Mouse (Mus musculus): Measurements from ENCODE around the gene Napa.

Gene Napa

GRCm38 (mm10) chr7:16132926-16133325 lies 34.7 kb downstream of the Napa start:
- 40% methylated on average over 3 of the region's 3 CpGs for WGBS

- 70% methylated on average over 9 of the region's 9 CpGs for WGBS
These were observed 35.4 kb downstream of the Napa start for GRCm38 (mm10) chr7:16133691-16134090.

- WGBS = 25% methylated on average over 7 of the region's 7 CpGs
These were observed 36.7 kb downstream of the Napa start for GRCm38 (mm10) chr7:16134951-16135392.

GRCm38 (mm10) chr7:16146489-16147410 lies 48.5 kb downstream of the Napa start:
- 13% methylated on average over 27 of the region's 27 CpGs for WGBS

GRCm38 (mm10) chr7:16147643-16148042 lies 49.4 kb downstream of the Napa start:
- WGBS = 25% methylated on average over 15 of the region's 15 CpGs

GRCm38 (mm10) chr7:16149241-16149640 lies 51.0 kb downstream of the Napa start:
- WGBS = 28% methylated on average over 5 of the region's 5 CpGs

- 59% methylated on average over 9 of the region's 9 CpGs for WGBS
These were observed 52.2 kb downstream of the Napa start for GRCm38 (mm10) chr7:16150191-16151145.

GRCm38 (mm10) chr7:16153522-16153921 lies 55.3 kb downstream of the Napa start:
- WGBS = 11% methylated on average over 10 of the region's 10 CpGs

- WGBS = 28% methylated on average over 9 of the region's 9 CpGs
These were observed 57.0 kb downstream of the Napa start for GRCm38 (mm10) chr7:16155132-16155872.

GRCm38 (mm10) chr7:16156105-16156714 lies 58.0 kb downstream of the Napa start:
- 28% methylated on average over 8 of the region's 8 CpGs for WGBS

GRCm38 (mm10) chr7:16158735-16159134 lies 60.5 kb downstream of the Napa start:
- WGBS = 31% methylated on average over 39 of the region's 39 CpGs

GRCm38 (mm10) chr7:16160702-16161101 lies 62.4 kb downstream of the Napa start:
- 74% methylated on average over 3 of the region's 3 CpGs for WGBS

- WGBS = 79% methylated on average over 9 of the region's 9 CpGs
These were observed 63.0 kb downstream of the Napa start for GRCm38 (mm10) chr7:16161302-16161701.

- WGBS = 38% methylated on average over 7 of the region's 7 CpGs
These were observed 63.8 kb downstream of the Napa start for GRCm38 (mm10) chr7:16162036-16162435.
